Mouse (Mus musculus) liver, embryonic 14.5 days (tissue): ENCODE measurements around the gene Hist1h2bp.

Experiments used
- CTCF ChIP-seq: IDR thresholded peaks from 2 replicates; pipeline ENCODE4 v1.5.1; 2016; ENCODE audit warnings: antibody characterized with exemption, low read depth, control low read depth
- EP300 ChIP-seq: IDR thresholded peaks from 2 replicates; pipeline ENCODE4 v1.6.1; 2016; ENCODE audit warnings: antibody characterized with exemption, low read depth

DNA sequence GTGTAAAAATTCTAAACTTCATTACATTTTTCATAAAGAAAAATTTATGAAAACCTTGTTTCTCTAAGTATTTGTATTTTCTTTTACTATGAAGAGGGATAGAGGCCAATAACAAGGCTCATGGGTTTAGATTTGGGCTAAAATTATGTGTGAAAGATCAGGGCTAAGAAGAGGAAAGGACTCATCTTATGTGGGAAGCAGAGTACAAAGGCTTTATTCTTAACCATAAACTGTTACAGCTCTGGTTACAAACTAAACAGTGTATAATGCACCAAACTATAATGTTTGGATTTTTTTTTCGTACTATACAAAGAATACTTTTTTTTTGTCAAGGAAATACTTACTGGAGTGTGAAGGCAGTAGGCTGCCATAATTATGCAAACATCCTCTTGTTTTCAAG lies 31.6 kb upstream of the Hist1h2bp start:
- TF ChIP-seq CTCF, result no peak
- TF ChIP-seq EP300, result no peak
